Mouse (Mus musculus) monocyte, adult 5-6 weeks (primary cell): ENCODE results near the gene Catsperd. TPM values are rescaled to one million over a fixed set of nuclear protein-coding genes. Genes with fewer than 3 reads are reported as not detected.
A peak's percentile ranks its signal among the peaks of the same experiment; 100 is the strongest.
"Not testable (repeated sequence)": the region's sequence is repeated elsewhere in the genome, so short reads cannot be mapped to it uniquely, and the experiment has no call there.

Experiments
- ATAC-seq: fragments of 153-309, 156-312 bp; replicated peaks from 2 replicates; pipeline ENCODE4 v1.8.0; 2017; ENCODE audit warnings: mild to moderate bottlenecking; ENCODE audit not compliant: low TSS enrichment, insufficient number of reproducible peaks, severe bottlenecking, poor library complexity, low FRiP score
- total RNA-seq: library from RNA; stranded (forward); fragments of 200-1000, 200-491, 200-594 nt; gene quantifications from 3 replicates; pipeline ENCODE4 v1.2.3, GENCODE M21; 2017

The Catsperd gene
- total RNA-seq, 1 experiment from 2014 or later: 0.38 TPM

DNA sequence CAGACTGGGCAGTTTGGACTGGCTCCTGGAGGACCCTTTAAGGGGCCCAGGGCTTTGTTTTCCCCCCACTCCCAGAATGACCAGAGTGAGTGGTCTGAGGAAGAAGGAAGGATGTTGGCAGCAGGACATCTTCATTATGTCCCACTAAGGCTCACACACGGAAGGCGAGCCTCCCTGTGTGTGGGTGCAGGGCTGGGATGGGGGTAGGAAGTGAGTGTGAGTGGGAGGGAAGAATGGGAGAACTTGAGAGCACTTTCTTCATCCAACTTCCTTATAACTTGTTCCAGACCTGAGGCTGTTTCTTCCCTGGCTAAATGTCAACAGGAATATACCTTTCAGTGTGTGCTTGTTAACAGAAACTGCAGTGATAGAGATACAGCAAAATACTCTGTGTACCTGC, 16.6 kb upstream of the Catsperd start:
- ATAC-seq: no peak

DNA sequence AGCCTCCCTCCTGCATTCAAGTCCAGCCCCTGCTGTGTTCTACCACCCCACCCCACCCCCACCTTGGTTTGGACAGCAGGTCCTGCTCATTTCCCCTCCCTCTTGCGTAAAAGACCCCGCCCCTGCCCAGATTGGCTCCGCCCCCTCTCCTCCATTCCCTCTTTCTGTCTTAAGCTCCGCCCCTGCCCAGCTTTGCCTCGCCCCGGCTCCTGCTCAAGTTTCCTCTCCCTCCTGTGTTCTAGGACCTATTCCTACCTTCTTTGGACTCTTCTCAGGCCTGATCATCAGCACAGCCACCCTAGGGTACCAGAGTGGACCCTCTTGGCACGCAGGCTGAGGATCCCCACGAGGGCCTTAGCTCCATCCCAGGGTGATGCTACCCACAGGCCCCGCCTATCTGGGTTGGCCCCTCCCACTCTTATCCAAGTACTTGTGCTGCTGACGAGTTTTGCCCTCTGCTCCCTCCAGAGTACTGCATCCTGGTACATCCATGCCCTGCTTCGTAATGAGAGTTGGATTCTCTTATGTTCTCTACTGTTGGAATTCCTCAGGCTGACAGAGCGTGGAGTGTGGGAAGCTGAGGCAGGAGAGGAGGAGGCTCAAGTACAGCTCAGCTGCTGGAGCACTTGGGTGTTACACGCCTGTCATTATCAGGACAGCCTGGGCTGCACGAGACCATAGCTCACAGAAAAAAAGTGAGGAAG, 15.9 kb upstream of the Catsperd start:
- no peak for ATAC-seq

DNA sequence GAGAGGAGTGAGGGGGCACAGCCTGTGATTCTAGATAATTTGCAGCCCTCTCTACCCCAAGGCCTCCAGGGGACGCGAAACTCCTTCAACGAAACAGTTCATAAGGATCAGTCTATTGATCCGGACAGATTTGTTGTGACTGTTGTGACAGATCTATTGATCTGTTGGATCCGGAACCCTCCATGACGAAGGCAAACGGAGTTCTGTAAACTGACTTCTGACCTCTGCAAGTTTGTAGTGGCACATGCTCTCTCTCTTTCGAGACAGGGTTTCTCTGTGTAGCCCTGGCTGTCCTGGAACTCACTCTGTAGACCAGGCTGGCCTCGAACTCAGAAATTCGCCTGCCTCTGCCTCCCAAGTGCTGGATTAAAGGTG, 15.4 kb upstream of the Catsperd start:
- not testable (repeated sequence) for ATAC-seq

DNA sequence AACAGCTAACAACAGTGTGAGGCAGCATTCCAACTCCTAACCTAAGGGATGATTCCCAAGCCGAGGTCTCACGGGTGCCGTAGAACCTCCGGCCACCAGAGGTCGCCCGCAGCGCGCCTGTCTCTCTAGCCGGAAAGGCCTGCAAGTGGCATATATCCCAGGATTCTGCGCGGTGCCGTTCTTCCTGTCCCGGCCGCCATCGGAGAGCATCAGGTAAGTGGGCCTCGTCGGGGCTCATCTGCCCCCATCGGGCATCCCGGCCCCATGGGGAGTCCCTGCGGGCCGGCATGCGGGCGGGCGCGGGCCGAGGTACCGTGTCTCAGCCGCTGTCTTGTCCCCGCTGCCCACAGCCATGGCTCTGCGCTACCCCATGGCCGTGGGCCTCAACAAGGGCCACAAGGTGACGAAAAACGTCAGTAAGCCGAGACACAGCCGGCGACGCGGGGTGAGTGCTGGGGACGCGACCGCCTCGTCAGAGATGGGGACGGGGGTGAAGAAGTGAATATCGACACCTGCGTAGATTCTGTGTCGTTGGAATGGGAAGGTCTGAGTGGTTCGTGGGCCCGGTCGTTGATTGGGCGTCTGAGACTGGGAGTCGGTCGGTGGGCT, 14.6 kb upstream of the Catsperd start, which contains the start of gene Rpl36:
TSS of gene Rpl36 (plus strand) at position 181 of the 609 bp plus-strand sequence.
- ATAC-seq: peak; percentile 75

DNA sequence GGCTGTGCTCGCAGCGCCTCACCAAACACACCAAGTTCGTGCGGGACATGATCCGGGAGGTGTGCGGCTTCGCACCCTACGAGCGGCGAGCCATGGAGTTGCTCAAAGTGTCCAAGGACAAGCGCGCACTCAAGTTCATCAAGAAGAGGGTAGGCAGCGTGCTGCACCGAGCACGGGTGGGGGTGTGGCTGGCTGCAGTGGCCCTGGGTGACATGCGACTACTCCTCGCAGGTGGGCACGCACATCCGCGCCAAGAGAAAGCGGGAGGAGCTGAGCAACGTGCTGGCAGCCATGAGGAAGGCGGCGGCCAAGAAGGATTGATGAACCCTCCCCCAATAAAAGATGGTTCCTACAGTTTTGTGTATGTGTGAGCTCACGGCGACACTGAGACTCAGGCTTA, 14.1 kb upstream of the Catsperd start:
- not testable (repeated sequence) for ATAC-seq

DNA sequence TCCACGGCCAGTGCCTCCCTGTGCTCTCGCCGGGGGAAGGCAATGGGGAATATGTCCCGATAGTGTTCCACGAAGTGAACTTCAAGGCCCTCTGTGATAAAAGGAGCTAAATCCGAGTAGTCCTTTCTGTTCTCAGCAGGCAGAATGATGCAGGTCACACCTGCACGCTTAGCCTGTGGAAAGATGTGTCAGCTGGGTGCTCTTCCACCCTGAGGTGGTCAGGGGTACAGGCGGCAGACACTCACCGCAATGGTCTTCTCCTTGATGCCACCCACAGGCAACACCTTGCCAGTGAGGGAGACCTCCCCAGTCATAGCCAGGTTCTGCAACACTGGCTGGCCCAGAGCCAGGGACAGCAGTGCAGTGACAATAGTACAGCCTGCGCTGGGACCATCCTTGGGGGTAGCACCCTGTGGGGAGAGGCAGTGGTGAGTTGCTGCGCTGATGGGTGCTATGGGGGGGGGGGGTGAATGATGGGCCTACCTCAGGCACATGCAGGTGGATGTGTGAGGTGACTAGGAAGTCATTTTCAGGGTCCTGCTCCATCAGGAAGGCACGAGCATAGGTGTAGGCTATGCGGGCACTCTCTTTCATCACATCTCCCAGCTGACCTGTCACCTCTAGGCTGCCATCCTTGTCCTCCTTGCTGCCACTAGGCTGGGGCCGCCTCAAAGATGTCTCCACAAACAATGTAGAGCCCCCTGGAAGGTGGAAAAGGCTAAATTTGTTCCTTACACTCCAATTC, 13.4 kb upstream of the Catsperd start:
- ATAC-seq: no peak

DNA sequence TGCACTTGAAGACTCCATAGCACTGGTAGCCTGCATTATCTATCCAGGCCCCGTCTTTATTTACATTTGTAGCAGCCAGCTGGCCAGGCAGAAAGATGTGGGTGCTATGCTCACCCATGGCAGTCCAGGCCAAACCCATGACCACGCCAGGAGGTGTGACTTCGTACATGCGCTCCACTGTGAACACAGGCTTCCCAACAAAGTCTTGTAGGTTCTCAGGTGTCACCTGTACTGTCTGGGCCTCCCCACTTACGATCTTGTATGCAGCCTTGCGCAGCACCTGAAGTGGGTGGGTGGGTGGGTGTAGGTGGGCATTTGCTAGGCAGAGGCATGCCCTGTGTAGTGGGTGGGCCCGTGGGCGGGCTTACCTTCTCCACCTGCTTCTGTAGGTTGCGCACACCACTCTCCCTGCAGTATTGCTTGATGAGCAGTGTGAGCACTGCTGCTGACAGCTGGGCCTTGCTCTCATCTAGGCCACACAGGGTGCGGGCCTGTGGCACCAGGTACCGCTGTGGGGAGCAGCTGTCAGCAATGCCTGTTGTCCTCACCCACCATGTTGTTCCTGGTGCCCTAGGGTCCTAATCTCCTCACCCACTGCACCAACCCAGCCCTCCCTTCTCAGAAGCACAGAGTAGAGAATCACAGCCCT, 12.7 kb upstream of the Catsperd start:
- no peak for ATAC-seq

DNA sequence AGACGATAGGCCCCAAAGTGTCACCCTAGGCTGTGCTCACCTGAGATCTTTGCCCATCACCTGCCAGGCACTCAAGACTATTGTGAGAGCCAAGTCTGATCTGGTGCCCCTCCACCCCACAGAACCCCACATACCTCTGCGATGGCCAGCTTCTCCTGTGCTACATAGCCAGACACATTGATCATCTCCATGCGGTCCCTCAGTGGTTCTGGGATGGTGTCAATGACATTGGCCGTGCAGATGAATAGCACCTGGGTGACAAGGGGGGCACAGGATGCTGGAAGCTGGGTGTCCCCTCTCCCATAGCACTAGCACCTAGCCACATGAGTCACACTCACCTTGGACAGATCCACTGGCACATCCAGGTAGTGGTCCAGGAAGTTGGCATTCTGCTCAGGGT, 12.2 kb upstream of the Catsperd start:
- no peak for ATAC-seq

DNA sequence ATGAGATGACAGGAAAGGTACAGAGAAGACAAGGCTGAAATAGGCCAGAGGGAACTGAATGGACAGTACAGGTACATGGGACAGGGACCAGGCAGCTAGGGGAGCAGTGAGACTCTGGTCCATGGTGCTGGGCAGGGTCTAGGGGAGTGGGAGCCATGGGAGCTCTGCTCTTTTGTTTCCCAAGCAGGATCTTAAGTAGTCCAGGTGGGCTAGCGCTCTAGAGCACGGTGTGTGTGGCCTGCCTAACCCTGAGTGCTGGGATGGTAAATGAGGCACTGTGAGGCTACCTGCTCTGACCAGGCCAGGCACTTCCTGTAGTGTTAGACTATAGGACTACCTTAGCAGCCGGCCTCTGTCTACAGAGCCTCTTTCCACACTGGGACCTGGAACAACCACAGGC, 11.2 kb upstream of the Catsperd start:
- ATAC-seq: no peak

DNA sequence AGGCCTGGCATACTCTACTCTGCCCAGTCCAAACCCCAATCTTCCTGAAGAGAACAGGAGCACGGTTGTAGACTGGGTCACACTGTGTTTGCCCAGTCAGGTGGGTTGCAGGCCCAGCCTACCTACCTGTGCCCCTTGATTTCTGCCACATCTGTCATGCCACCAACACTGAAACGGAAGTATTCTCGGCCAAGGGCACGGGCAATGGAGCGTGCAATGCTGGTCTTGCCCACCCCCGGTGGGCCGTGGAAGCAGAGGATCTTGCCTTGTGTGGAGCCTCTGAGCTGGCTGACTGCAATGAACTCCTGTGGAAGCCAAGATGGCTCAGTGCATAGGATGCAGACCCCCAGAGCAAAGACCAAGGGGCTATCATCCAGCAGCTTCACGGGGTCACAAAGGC, 10.3 kb upstream of the Catsperd start:
- no peak for ATAC-seq

DNA sequence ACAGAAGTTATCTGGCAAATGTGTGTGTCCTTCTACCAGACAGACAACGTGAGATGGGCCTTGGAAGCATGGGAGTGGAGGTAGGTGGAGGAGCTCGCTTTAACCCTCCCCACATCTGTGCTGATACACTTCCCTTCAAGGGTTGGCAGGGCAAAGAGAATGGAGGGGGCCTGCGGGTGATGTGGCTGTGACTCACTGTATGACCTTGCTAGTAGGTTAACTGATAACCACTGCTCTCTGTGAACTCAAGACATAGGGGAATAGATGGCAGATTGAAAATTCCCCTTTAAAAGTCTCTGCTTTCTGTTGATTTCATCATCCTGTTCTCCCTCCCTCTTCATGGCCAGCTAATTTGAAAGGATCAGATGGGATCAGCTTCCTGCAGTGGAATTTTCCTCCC, 2.4 kb upstream of the Catsperd start:
- no peak for ATAC-seq

DNA sequence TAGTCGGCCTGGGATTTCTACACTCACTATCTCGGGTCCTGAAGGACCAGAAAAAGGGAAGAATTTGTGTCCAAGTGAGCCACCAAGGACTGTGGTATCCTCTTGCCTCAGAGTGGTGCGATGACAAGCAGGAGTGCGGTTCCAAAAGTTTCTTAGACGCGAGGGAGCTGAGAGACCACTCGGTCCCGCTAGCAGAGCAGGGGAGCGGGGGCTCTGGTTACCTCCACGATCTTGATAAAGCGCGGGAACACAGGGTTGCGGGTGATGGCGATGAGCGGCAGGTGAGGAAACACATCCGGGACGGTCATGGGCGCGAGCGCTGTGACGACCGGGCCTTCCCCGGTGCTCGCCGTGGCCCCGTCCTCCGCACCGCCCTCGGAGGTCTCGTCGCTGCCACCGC, 1.7 kb upstream of the Catsperd start:
- ATAC-seq: no peak

DNA sequence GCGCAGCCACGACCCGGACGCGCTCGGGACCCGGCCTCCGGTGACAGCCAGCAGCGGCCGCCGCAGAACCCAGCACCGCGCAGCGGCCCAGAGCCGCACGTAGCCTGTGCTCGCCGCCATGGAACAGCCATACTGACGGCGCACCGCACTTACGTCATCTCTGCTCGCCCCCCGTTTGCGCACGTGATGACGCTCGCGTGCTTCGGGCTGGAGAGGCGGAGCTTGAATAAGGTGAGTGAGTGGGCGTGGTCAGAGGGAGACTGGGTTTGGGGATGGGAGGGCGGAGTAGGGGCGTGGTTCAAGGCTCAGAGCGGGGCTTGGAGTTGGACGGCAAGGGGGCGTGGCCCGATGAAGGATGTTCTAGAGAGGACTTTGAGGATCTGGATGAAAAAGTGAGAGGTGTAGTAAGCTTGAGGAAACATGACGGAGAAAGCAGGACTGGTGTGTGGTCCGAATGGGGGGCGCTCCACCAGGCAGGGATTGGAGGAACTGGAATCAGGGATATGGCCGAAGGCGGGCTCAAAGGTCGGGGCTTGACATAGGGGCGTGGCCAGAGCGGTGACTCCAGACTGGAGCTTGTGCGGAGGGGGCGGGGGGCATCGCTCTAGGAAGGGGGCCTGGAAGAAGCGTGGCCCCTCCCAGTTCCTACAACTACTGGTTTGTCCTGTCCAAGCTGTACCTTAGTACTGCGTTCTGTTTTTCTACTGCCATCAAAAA, 1.0 kb upstream of the Catsperd start, which contains the start of gene Lonp1:
TSS of gene Lonp1 (minus strand) at position 134 of the 717 bp plus-strand sequence.
- peak; percentile 91 for ATAC-seq

DNA sequence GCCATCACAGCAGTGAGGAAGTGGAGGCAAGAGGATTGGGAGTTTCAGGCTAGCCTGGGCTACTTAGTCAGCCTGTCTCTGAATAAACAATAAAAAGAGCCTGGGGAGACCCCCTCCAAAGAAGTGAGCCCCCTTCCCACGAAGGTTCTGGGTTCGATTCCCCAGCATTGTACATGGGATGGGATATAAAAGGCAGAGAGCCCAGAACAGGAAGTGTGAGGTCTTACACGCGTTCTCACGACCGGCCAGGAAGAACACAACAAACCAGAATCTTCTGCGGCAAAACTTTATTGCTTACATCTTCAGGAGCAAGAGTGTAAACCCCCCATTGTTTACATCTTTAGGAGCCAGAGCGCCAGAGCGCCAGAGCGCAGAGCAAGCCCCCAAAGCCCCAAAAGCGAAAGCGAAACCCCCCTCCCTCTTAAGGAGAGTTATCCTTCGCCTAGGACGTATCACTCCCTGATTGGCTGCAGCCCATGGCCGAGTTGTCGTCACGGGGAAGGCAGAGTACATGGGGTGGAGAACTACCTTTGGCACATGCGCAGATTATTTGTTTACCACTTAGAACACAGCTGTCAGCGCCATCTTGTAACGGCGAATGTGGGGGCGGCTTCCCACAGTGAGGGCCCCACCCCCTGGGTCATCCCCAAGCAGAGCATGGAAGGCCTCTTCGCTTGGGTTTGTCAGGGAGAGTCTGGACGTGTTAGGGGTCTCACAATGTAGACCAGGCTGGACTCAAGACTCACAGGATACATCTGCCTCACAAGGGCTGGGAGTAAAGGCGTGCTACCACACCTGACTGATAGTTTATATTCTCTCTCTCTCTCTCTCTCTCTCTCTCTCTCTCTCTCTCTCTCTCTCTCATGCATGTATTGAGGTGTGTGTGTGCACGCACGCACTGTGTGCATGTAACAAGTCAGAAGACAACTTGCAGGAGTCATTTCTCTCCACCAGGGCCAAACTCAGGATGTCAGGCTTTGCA, 2.1 kb downstream of the Catsperd start:
- ATAC-seq: not testable (repeated sequence)

DNA sequence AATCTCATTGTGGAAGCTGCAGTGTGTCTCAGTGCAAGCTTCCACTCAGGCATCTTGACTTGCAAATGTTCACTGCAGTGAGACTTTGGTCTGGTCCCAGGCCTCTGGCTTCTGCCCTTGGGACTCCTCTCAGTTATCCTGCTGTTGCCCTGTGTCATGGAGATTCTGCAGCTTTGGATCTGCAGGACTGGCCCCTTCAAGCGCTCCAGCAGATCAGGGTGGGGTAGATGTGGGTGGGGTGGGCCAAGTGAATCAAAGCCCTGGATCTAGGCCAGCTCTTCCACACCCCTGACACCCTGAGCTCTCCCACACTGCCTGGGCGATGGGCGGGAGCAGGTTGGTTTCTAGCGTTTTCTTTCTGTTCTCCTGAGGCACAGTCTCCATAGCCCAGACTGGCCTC, 3.9 kb downstream of the Catsperd start:
- ATAC-seq: no peak

DNA sequence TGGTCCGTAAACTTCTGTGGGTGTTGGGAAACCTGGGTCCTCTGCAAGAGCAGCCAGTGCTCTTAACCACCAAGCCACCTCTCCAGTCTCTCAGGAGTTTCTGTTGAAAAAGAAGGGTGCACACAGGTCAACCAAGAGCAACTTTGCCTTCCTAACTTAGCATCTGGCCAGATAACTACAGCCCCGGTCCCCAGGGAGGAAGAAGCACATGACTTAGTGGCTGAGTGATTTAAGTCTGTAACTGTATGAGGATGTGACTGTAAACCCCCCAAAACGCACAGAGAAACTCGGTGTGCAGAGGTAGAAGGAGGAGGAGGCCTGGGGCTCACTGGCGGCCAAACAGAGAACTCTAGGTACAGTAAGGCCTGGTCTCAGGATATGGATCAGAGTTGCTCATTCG, 6.1 kb downstream of the Catsperd start:
- ATAC-seq: no peak

DNA sequence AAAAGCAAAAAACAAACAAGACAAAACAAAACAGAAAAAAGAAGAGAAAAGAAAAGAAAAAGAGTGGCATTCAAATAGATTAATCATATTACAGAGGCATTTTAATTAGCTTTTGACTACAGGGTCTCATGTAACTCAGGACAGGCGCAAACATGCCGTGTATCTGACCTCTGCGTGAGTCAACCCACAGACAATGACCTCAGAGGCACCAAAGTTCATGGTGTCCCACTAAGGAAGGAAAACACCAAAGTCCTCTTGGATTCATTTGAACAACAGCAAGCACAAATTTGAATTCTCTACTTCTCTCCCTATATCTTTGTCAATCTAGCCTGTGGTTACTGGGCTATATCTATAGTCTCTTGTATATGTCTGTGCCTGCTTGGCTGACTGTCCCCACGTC, 15.3 kb downstream of the Catsperd start:
- no peak for ATAC-seq

DNA sequence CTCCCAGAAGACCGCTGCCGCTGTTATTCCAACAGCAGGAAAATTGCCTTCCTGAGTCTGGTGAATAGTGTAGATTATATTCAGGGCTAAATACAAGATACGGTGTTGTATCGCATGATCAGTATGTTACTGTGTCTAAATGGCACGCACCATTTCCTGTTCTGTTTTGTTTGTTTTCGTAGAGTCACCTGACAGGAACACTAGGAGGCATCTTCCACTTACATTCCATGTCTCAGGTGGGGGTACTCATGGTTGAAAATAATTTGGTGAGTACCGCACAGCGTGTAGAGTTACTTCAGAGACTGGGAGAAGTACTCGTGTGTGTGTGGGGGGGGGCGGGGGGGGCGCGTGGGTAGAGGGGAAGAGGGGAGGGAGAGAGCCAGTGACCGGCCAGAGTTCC, 19.6 kb downstream of the Catsperd start:
- ATAC-seq: no peak
